Mouse (Mus musculus) bone marrow, adult 2 months (tissue): ENCODE data around the gene Snrk.

ENCODE experiments used
- CTCF ChIP-seq: fragments of 200-500 bp; IDR thresholded peaks from 2 replicates; pipeline ENCODE4 v1.5.1; 2011; ENCODE audit warnings: low read length, control low read depth; ENCODE audit not compliant: control insufficient read depth, insufficient read depth
- POLR2A ChIP-seq: fragments of 200-500 bp; IDR thresholded peaks from 2 replicates; pipeline ENCODE4 v1.6.1; 2011; ENCODE audit warnings: low read depth, mild to moderate bottlenecking, control low read depth, low read length, borderline replicate concordance; ENCODE audit not compliant: control insufficient read depth

DNA sequence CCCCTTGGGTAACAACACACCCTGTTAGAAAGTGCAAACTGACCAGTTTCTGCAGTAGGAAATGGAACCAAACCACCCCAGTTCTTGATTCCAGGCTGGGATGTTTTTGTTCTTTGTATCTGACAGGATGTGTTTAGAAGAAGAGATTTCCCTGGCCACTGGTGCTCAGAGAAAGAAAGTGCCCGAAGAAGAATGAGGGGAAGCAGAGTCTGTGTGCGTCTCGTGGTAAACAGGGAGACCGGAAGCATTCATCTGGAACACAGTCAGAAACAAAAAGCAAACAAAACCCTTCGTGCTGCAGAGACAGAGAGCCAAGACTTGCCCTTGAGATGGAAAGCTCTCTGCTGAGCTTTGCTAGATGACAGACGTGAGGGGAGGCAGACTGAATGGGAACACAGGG lies 32.0 kb upstream of the Snrk start:
- TF ChIP-seq CTCF (no peak), POLR2A (no peak)
